Mouse (Mus musculus): ENCODE measurements at regions not wholly inside any gene's neighbourhood (a gene's known extent, or its start where the extent isn't known, plus 50 kb on each side); places are given as distances from the start of the nearest gene placed in this dataset.

DNA sequence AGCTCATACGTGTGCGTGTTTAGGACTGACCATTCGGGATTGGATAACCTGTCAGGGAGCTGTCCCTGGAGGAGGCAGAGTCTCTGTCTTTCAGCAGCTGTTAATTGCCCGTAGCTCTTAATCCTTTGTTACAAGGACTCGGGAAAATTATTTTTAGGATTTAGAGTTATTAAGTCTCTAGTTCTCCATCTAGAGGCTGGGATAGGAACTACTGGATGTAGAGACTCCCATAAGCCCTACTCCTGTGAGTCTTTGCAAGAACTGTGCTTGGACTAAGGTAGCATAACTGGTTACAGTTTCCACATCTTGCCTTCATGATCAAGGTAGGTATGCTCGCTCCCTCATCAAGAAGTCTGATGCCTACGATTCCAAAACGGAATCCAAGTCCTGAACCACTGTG lies 90.7 kb upstream of the Stmnd1 start:
- TF ChIP-seq CTCF (IDR thresholded peaks at IDR 0.05) (peak; percentile 38), EP300 (IDR thresholded peaks at IDR 0.05) (no peak)

Data from lung, postnatal 0 days (tissue).